Mouse (Mus musculus) forebrain, embryonic 13.5 days (tissue): ENCODE measurements around the gene Eif4e. TPM values are rescaled to one million over a fixed set of nuclear protein-coding genes. Genes with fewer than 3 reads are reported as not detected.

Experiments
- ATAC-seq: fragments of 200-750 bp; cut with Nextera tagmentation; 2 replicates; pipeline ENCODE4 v1.8.0; 2017
- H3K27ac ChIP-seq: fragments of 300-500 bp; sonication (generic); 2 replicates; pipeline ENCODE4 v1.5.1; 2015; ENCODE audit warnings: inconsistent platforms, mild to moderate bottlenecking, moderate library complexity
- H3K27me3 ChIP-seq: fragments of 300-500 bp; sonication (generic); 2 replicates; pipeline ENCODE4 v1.6.1; 2015; ENCODE audit warnings: mild to moderate bottlenecking, inconsistent platforms
- H3K36me3 ChIP-seq: fragments of 300-500 bp; sonication (generic); 2 replicates; pipeline ENCODE4 v1.6.1; 2015; ENCODE audit warnings: mild to moderate bottlenecking, inconsistent platforms; ENCODE audit not compliant: poor library complexity, severe bottlenecking
- H3K4me1 ChIP-seq: fragments of 300-500 bp; sonication (generic); 2 replicates; pipeline ENCODE4 v1.6.1; 2015; ENCODE audit warnings: inconsistent platforms
- H3K4me2 ChIP-seq: fragments of 300-500 bp; sonication (generic); 2 replicates; pipeline ENCODE4 v1.6.1; 2015; ENCODE audit warnings: inconsistent platforms, mild to moderate bottlenecking, moderate library complexity
- H3K4me3 ChIP-seq: fragments of 300-500 bp; sonication (generic); 2 replicates; pipeline ENCODE4 v1.5.1; 2015; ENCODE audit warnings: mild to moderate bottlenecking, inconsistent platforms
- H3K9ac ChIP-seq: fragments of 300-500 bp; sonication (generic); 2 replicates; pipeline ENCODE4 v1.6.1; 2015; ENCODE audit warnings: mild to moderate bottlenecking, inconsistent platforms
- H3K9me3 ChIP-seq: fragments of 300-500 bp; sonication (generic); replicated peaks from 2 replicates; pipeline ENCODE4 v1.6.1; 2016; ENCODE audit warnings: inconsistent platforms
- WGBS: fragments of 180-500 bp; shearing (Covaris S2); methylation state at CpG from one replicate; pipeline ENCODE4 v1.1.7; 2015; 5-methylcytosine and 5-hydroxymethylcytosine counted together
- polyA plus RNA-seq: library from polyadenylated mRNA; unstranded; fragments of >200 nt; fragmentation: Nextera tagmentation; extraction: Ambion mirVana; gene quantifications from 2 replicates; pipeline ENCODE4 v1.2.1, GENCODE M21; 2015

The Eif4e gene
- polyA plus RNA-seq = 378 and 412 TPM in 2 replicates

GRCm38 (mm10) chr3:138526073-138526915, at the start of gene Eif4e:
Gene Eif4e, plus strand, starts transcription at chr3:138526179.
- 2% methylated on average over 39 of the region's 39 CpGs for WGBS
- peak within 1 kb of the TSS; percentile 76 for H3K4me2 ChIP-seq

GRCm38 (mm10) chr3:138479489-138479888, 46.5 kb upstream of the Eif4e start:
- ATAC-seq = no peak
- H3K9ac ChIP-seq = no peak overlapping the region
- no peak overlapping the region for H3K4me2 ChIP-seq
- no peaks in the 10 kb centered on the region for H3K9me3 ChIP-seq
- peaks cover 29% of the 10 kb centered on the region for H3K36me3 ChIP-seq
- H3K27me3 ChIP-seq = no peaks in the 10 kb centered on the region
- H3K4me1 ChIP-seq = 0 out of 2 replicates have a peak, but pooled peaks cover 8% of the 10 kb centered on the region
- no peak overlapping the region for H3K27ac ChIP-seq
- H3K4me3 ChIP-seq = no peak overlapping the region
- WGBS = 96% methylated on average over 8 of the region's 8 CpGs

More at GRCm38 (mm10) chr3:138526073-138526915, at the start of gene Eif4e:
- Histone ChIP-seq H3K36me3 (no peaks in the 10 kb centered on the region), H3K9ac (peak within 1 kb of the TSS; percentile 67), H3K27me3 (no peaks in the 10 kb centered on the region), H3K4me3 (peak within 1 kb of the TSS; percentile 98), H3K9me3 (no peaks in the 10 kb centered on the region), H3K4me1 (peaks cover 35% of the 10 kb centered on the region), H3K27ac (peak within 1 kb of the TSS; percentile 48; the same call in 1 of the 2 replicates)
- ATAC-seq = peak; percentile 39

GRCm38 (mm10) chr3:138481526-138482284, 44.3 kb upstream of the Eif4e start:
- 0 out of 2 replicates have a peak, but pooled peaks cover 6% of the 10 kb centered on the region for H3K9me3 ChIP-seq
- 54% methylated on average over 14 of the region's 14 CpGs for WGBS
- no peak overlapping the region for H3K4me2 ChIP-seq
- no peak overlapping the region for H3K4me3 ChIP-seq
- no peak overlapping the region for H3K9ac ChIP-seq
- 0 out of 2 replicates have a peak, but pooled peaks cover 8% of the 10 kb centered on the region for H3K4me1 ChIP-seq
- no peaks in the 10 kb centered on the region for H3K27me3 ChIP-seq
- ATAC-seq = no peak
- H3K36me3 ChIP-seq = peaks cover 44% of the 10 kb centered on the region
- no peak overlapping the region for H3K27ac ChIP-seq

- no peak for ATAC-seq
- H3K4me1 ChIP-seq = peaks cover 18% of the 10 kb centered on the region
- H3K9me3 ChIP-seq = 0 out of 2 replicates have a peak, but pooled peaks cover 6% of the 10 kb centered on the region
- H3K4me3 ChIP-seq = no peak overlapping the region
- no peaks in the 10 kb centered on the region for H3K27me3 ChIP-seq
- 97% methylated on average over 2 of the region's 2 CpGs for WGBS
- H3K4me2 ChIP-seq = no peak overlapping the region
- H3K36me3 ChIP-seq = peaks cover 42% of the 10 kb centered on the region
- H3K9ac ChIP-seq = no peak overlapping the region
- no peak overlapping the region for H3K27ac ChIP-seq
These were observed 42.7 kb upstream of the Eif4e start for GRCm38 (mm10) chr3:138483240-138483639.

- H3K9me3 ChIP-seq = 0 out of 2 replicates have a peak, but pooled peaks cover 6% of the 10 kb centered on the region
- WGBS = under 1% methylated on average over 47 of the region's 61 CpGs
- no peaks in the 10 kb centered on the region for H3K27me3 ChIP-seq
- peak overlapping the region; percentile 80 for H3K4me2 ChIP-seq
- H3K36me3 ChIP-seq = peaks cover 19% of the 10 kb centered on the region
- peak overlapping the region; percentile 86 for H3K4me3 ChIP-seq
- H3K27ac ChIP-seq = peak overlapping the region; percentile 54
- peak; percentile 40 for ATAC-seq
- H3K4me1 ChIP-seq = peaks cover 12% of the 10 kb centered on the region
- H3K9ac ChIP-seq = peak overlapping the region; percentile 87
These were observed 37.2 kb upstream of the Eif4e start for GRCm38 (mm10) chr3:138488584-138489326.

GRCm38 (mm10) chr3:138489327-138490033, 36.5 kb upstream of the Eif4e start, which contains the start of gene Metap1:
Gene Metap1, minus strand, starts transcription at chr3:138489515.
- H3K9ac ChIP-seq = peak within 1 kb of the TSS; percentile 87
- peaks cover 18% of the 10 kb centered on the region for H3K36me3 ChIP-seq
- no peaks in the 10 kb centered on the region for H3K27me3 ChIP-seq
- under 1% methylated on average over 30 of the region's 65 CpGs for WGBS
- H3K27ac ChIP-seq = peak within 1 kb of the TSS; percentile 54
- peak within 1 kb of the TSS; percentile 86 for H3K4me3 ChIP-seq
- H3K4me1 ChIP-seq = peaks cover 12% of the 10 kb centered on the region
- H3K9me3 ChIP-seq = 0 out of 2 replicates have a peak, but pooled peaks cover 6% of the 10 kb centered on the region
- peak; percentile 99 for ATAC-seq
- H3K4me2 ChIP-seq = peak within 1 kb of the TSS; percentile 80

GRCm38 (mm10) chr3:138490034-138490337, 36.0 kb upstream of the Eif4e start:
- Histone ChIP-seq H3K27ac (no peak overlapping the region), H3K4me3 (peak overlapping the region; percentile 86), H3K9ac (peak overlapping the region; percentile 65), H3K27me3 (no peaks in the 10 kb centered on the region), H3K36me3 (peaks cover 13% of the 10 kb centered on the region), H3K4me1 (peaks cover 12% of the 10 kb centered on the region), H3K4me2 (peak overlapping the region; percentile 80), H3K9me3 (0 out of 2 replicates have a peak, but pooled peaks cover 3% of the 10 kb centered on the region)
- ATAC-seq = peak; percentile 34
- WGBS = 32% methylated on average over 6 of the region's 6 CpGs

- H3K9me3 ChIP-seq = no peaks in the 10 kb centered on the region
- H3K4me1 ChIP-seq = no peaks in the 10 kb centered on the region
- H3K36me3 ChIP-seq = no peaks in the 10 kb centered on the region
- no peaks in the 10 kb centered on the region for H3K27me3 ChIP-seq
- H3K27ac ChIP-seq = no peak overlapping the region
- H3K4me3 ChIP-seq = no peak overlapping the region
- no peak overlapping the region for H3K9ac ChIP-seq
- WGBS = 87% methylated on average over 3 of the region's 3 CpGs
- H3K4me2 ChIP-seq = no peak overlapping the region
- ATAC-seq = no peak
These were observed 32.3 kb upstream of the Eif4e start for GRCm38 (mm10) chr3:138493668-138494067.

GRCm38 (mm10) chr3:138494565-138494964, 31.4 kb upstream of the Eif4e start:
- no peak overlapping the region for H3K9ac ChIP-seq
- ATAC-seq = no peak
- H3K9me3 ChIP-seq = no peaks in the 10 kb centered on the region
- no peaks in the 10 kb centered on the region for H3K27me3 ChIP-seq
- H3K4me3 ChIP-seq = no peak overlapping the region
- H3K4me2 ChIP-seq = no peak overlapping the region
- no peak overlapping the region for H3K27ac ChIP-seq
- H3K4me1 ChIP-seq = no peaks in the 10 kb centered on the region
- no peaks in the 10 kb centered on the region for H3K36me3 ChIP-seq
- 29% methylated on average over 1 of the region's 1 CpGs for WGBS

GRCm38 (mm10) chr3:138495166-138496145, 30.5 kb upstream of the Eif4e start:
- no peak overlapping the region for H3K4me2 ChIP-seq
- no peak for ATAC-seq
- H3K4me1 ChIP-seq = 0 out of 2 replicates have a peak, but pooled peaks cover 5% of the 10 kb centered on the region
- H3K9me3 ChIP-seq = no peaks in the 10 kb centered on the region
- no peaks in the 10 kb centered on the region for H3K27me3 ChIP-seq
- no peak overlapping the region for H3K27ac ChIP-seq
- H3K4me3 ChIP-seq = no peak overlapping the region
- no peak overlapping the region for H3K9ac ChIP-seq
- 88% methylated on average over 11 of the region's 11 CpGs for WGBS
- no peaks in the 10 kb centered on the region for H3K36me3 ChIP-seq
